17 mouse cellular contexts compared by ENCODE assay signal in the genomic region with DNA sequence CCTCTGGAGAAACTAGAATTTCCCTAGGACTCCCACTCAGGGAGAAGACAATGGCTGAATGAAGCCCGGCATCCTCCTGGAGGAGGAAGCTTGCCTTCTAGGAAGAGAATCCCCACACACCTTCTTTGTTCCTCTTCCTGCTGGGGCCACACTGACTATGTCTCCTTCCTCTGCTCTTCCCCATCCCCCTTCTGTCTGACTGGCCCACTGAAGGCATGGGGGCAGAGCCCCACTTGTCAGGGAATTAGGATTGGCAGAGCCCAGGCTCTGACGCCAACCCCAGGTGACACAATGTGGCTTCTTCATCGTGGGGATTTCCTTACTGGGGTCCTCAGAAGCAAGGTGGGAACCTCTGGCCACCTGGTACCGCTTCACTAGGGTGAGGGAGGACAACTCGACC. TPM values are rescaled to one million over a fixed set of nuclear protein-coding genes. Genes with fewer than 3 reads are reported as not detected.
A peak's percentile ranks its signal among the peaks of the same experiment; 100 is the strongest.
DNase-seq lines count a peak whose midpoint lies in the region; ATAC-seq lines count a peak whose summit lies in the region.
"Had no signal": no experiment of that assay in that cellular context is flagged by ENCODE, and none has a peak within 500 bp of the region (broad histone marks: within the 10 kb centered on the region; RNA-seq: fewer than 3 reads in every experiment).

No protein-coding gene starts in this region.

- no peak for DNase-seq in hindbrain, embryonic 10.5 days (ENCODE audit: low spot score)
- no peak for DNase-seq in neural tube, embryonic 10.5 days (ENCODE audit: extremely low spot score, low spot score)
- no peak for DNase-seq in limb, embryonic 10.5 days (ENCODE audit: low spot score)
- DNase-seq in cerebellum, postnatal 25 days = no peak
- no peak for DNase-seq in testis, postnatal 10 days (ENCODE audit: low spot score)
- DNase-seq: adrenal gland, postnatal 25 days; cerebellum, adult 9-10 months; gastrocnemius, postnatal 10 days; kidney, adult 9 months; layer of hippocampus, adult 9-11 months had no signal

- no peaks in the 10 kb centered on the region for H3K36me3 ChIP-seq in hindbrain, embryonic 10.5 days
- H3K36me3 ChIP-seq in hindbrain, embryonic 16.5 days (ENCODE audit: control insufficient read depth, insufficient read depth, low read length) = no peaks in the 10 kb centered on the region
- H3K36me3 ChIP-seq in neural tube, embryonic 12.5 days = no peaks in the 10 kb centered on the region
- no peaks in the 10 kb centered on the region for H3K36me3 ChIP-seq in limb, embryonic 10.5 days
- H3K36me3 ChIP-seq in neural tube, embryonic 13.5 days = no peaks in the 10 kb centered on the region
- H3K36me3 ChIP-seq: hindbrain, embryonic 15.5 days; stomach, embryonic 15.5 days had no signal

- no peak overlapping the region for H3K4me2 ChIP-seq in hindbrain, embryonic 16.5 days (ENCODE audit: low read length)
- H3K4me2 ChIP-seq in neural tube, embryonic 12.5 days (replicated peaks) = peak overlapping the region; percentile 60; the same call in 1 of the 2 replicates
- H3K4me2 ChIP-seq in neural tube, embryonic 13.5 days = 0 out of 2 replicates have a peak overlapping the region, but pooled peaks have one; percentile 55

- H3K4me1 ChIP-seq in hindbrain, embryonic 10.5 days (replicated peaks) = peaks cover 57% of the 10 kb centered on the region
- H3K4me1 ChIP-seq in hindbrain, embryonic 16.5 days (ENCODE audit: control insufficient read depth, insufficient read depth, low read depth, low read length) = peaks cover 28% of the 10 kb centered on the region
- H3K4me1 ChIP-seq in neural tube, embryonic 12.5 days = peaks cover 23% of the 10 kb centered on the region
- peaks cover 58% of the 10 kb centered on the region for H3K4me1 ChIP-seq in limb, embryonic 10.5 days
- peaks cover 43% of the 10 kb centered on the region for H3K4me1 ChIP-seq in neural tube, embryonic 13.5 days (replicated peaks)

- H3K9me3 ChIP-seq in hindbrain, embryonic 10.5 days = no peaks in the 10 kb centered on the region
- H3K9me3 ChIP-seq in hindbrain, embryonic 16.5 days (ENCODE audit: control insufficient read depth, low read length) = no peaks in the 10 kb centered on the region
- no peaks in the 10 kb centered on the region for H3K9me3 ChIP-seq in neural tube, embryonic 12.5 days
- no peaks in the 10 kb centered on the region for H3K9me3 ChIP-seq in limb, embryonic 10.5 days (replicated peaks)
- H3K9me3 ChIP-seq in neural tube, embryonic 13.5 days = no peaks in the 10 kb centered on the region
- H3K9me3 ChIP-seq: hindbrain, embryonic 15.5 days; stomach, embryonic 15.5 days had no signal

- WGBS in hindbrain, embryonic 10.5 days = 69% methylated on average over 5 of the region's 5 CpGs
- 70% methylated on average over 5 of the region's 5 CpGs for WGBS in hindbrain, embryonic 16.5 days
- 63% methylated on average over 5 of the region's 5 CpGs for WGBS in neural tube, embryonic 12.5 days
- 69% methylated on average over 5 of the region's 5 CpGs for WGBS in limb, embryonic 10.5 days
- WGBS in neural tube, embryonic 13.5 days = 73% methylated on average over 5 of the region's 5 CpGs

- H3K27me3 ChIP-seq in hindbrain, embryonic 10.5 days (ENCODE audit: insufficient read depth, poor library complexity, severe bottlenecking) = peaks cover 8% of the 10 kb centered on the region; the same call in 1 of the 2 replicates
- H3K27me3 ChIP-seq in hindbrain, embryonic 16.5 days (replicated peaks; ENCODE audit: control insufficient read depth, insufficient read depth, low read length) = no peaks in the 10 kb centered on the region
- H3K27me3 ChIP-seq in neural tube, embryonic 12.5 days (replicated peaks) = no peaks in the 10 kb centered on the region
- H3K27me3 ChIP-seq in limb, embryonic 10.5 days (ENCODE audit: low read depth, poor library complexity, severe bottlenecking) = no peaks in the 10 kb centered on the region
- no peaks in the 10 kb centered on the region for H3K27me3 ChIP-seq in neural tube, embryonic 13.5 days
- H3K27me3 ChIP-seq: hindbrain, embryonic 15.5 days; stomach, embryonic 15.5 days had no signal

- no peak for ATAC-seq in hindbrain, embryonic 16.5 days
- ATAC-seq in neural tube, embryonic 12.5 days (ENCODE audit: low FRiP score, low read depth) = no peak
- ATAC-seq in neural tube, embryonic 13.5 days (ENCODE audit: low read depth) = no peak
- ATAC-seq: forebrain, embryonic 14.5 days had no signal

- peak overlapping the region; percentile 92 for H3K27ac ChIP-seq in hindbrain, embryonic 10.5 days
- no peak overlapping the region for H3K27ac ChIP-seq in hindbrain, embryonic 16.5 days (ENCODE audit: low read depth, low read length)
- no peak overlapping the region for H3K27ac ChIP-seq in neural tube, embryonic 12.5 days
- H3K27ac ChIP-seq in limb, embryonic 10.5 days = peak overlapping the region; percentile 89
- no peak overlapping the region for H3K27ac ChIP-seq in neural tube, embryonic 13.5 days (replicated peaks)
- H3K27ac ChIP-seq: liver, embryonic 14.5 days had no signal

- no peak overlapping the region for H3K9ac ChIP-seq in hindbrain, embryonic 16.5 days (ENCODE audit: low read depth, low read length)
- no peak overlapping the region for H3K9ac ChIP-seq in neural tube, embryonic 12.5 days
- H3K9ac ChIP-seq in neural tube, embryonic 13.5 days = no peak overlapping the region
- H3K9ac ChIP-seq: liver, embryonic 14.5 days; stomach, embryonic 15.5 days had no signal

- H3K4me3 ChIP-seq in hindbrain, embryonic 10.5 days = no peak overlapping the region
- no peak overlapping the region for H3K4me3 ChIP-seq in hindbrain, embryonic 16.5 days (ENCODE audit: low read length)
- H3K4me3 ChIP-seq in neural tube, embryonic 12.5 days = no peak overlapping the region
- H3K4me3 ChIP-seq in limb, embryonic 10.5 days = peak overlapping the region; percentile 36; the same call in 1 of the 2 replicates
- H3K4me3 ChIP-seq in neural tube, embryonic 13.5 days = no peak overlapping the region

RNA-seq across cellular contexts. Expression of a gene that starts 18.3 kb away (rescaled TPM):
- polyA plus RNA-seq in hindbrain, embryonic 10.5 days (2016; fragmentation: Nextera tagmentation; extraction: Ambion mirVana) = 6.4 and 10.6 TPM in 2 replicates
- 14.8 and 18.0 TPM in 2 replicates for polyA plus RNA-seq in hindbrain, embryonic 16.5 days (2015; fragmentation: Nextera tagmentation; extraction: Ambion mirVana)
- polyA plus RNA-seq in neural tube, embryonic 12.5 days (2016; fragmentation: Nextera tagmentation; extraction: Ambion mirVana) = 15.2 and 15.6 TPM in 2 replicates
- 5.1 and 7.2 TPM in 2 replicates for polyA plus RNA-seq in limb, embryonic 10.5 days (2016; fragmentation: Nextera tagmentation; extraction: Ambion mirVana)
- 15.9 and 16.1 TPM in 2 replicates for polyA plus RNA-seq in neural tube, embryonic 13.5 days (2015; fragmentation: Nextera tagmentation; extraction: Ambion mirVana)

Comparison
In these comparisons a context has a peak if more than half of its experiments do, and no peak if none do; other contexts are left out.
1. H3K27ac ChIP-seq: peak in hindbrain, embryonic 10.5 days (single experiment) and limb, embryonic 10.5 days (single experiment); none in hindbrain, embryonic 16.5 days (single experiment), neural tube, embryonic 12.5 days (single experiment) and neural tube, embryonic 13.5 days (single experiment).